Mouse (Mus musculus) limb, embryonic 14.5 days (tissue): ENCODE results near the gene Vps52. TPM values are rescaled to one million over a fixed set of nuclear protein-coding genes. Genes with fewer than 3 reads are reported as not detected.
"Not testable (repeated sequence)": the region's sequence is repeated elsewhere in the genome, so short reads cannot be mapped to it uniquely, and the experiment has no call there.

ENCODE experiments used
- ATAC-seq: fragments of 200-750 bp; cut with Nextera tagmentation; 2 replicates; pipeline ENCODE4 v1.8.0; 2017; ENCODE audit warnings: low read depth, moderate number of reproducible peaks, moderate TSS enrichment; ENCODE audit not compliant: low FRiP score
- DNase-seq: peaks from one replicate; pipeline ENCODE4 v3.0.0-alpha.2; 2015; ENCODE audit warnings: low spot score
- H3K27ac ChIP-seq: fragments of 300-500 bp; sonication (generic); replicated peaks from 2 replicates; pipeline ENCODE4 v1.5.1; 2014; ENCODE audit warnings: low read depth, mild to moderate bottlenecking, low read length, moderate library complexity, mixed read lengths
- H3K27me3 ChIP-seq: fragments of 300-500 bp; sonication (generic); 2 replicates; pipeline ENCODE4 v1.6.1; 2014; ENCODE audit warnings: low read length, mixed read lengths; ENCODE audit not compliant: control insufficient read depth, insufficient read depth
- H3K36me3 ChIP-seq: fragments of 300-500 bp; sonication (generic); 2 replicates; pipeline ENCODE4 v1.6.1; 2014; ENCODE audit warnings: mild to moderate bottlenecking, low read length, moderate library complexity, mixed read lengths; ENCODE audit not compliant: control insufficient read depth, insufficient read depth
- H3K4me1 ChIP-seq: fragments of 300-500 bp; sonication (generic); 2 replicates; pipeline ENCODE4 v1.6.1; 2014; ENCODE audit warnings: antibody characterized with exemption, low read length, mixed read lengths; ENCODE audit not compliant: control insufficient read depth, insufficient read depth
- H3K4me2 ChIP-seq: fragments of 300-500 bp; sonication (generic); replicated peaks from 2 replicates; pipeline ENCODE4 v1.6.1; 2014; ENCODE audit warnings: low read depth, mild to moderate bottlenecking, low read length, moderate library complexity; ENCODE audit not compliant: severe bottlenecking
- H3K4me3 ChIP-seq: fragments of 300-500 bp; sonication (generic); replicated peaks from 2 replicates; pipeline ENCODE4 v1.5.1; 2014; ENCODE audit warnings: low read length
- H3K9ac ChIP-seq: fragments of 300-500 bp; sonication (generic); 2 replicates; pipeline ENCODE4 v1.6.1; 2014; ENCODE audit warnings: mild to moderate bottlenecking, low read depth, low read length, moderate library complexity; ENCODE audit not compliant: severe bottlenecking
- H3K9me3 ChIP-seq: fragments of 300-500 bp; sonication (generic); 2 replicates; pipeline ENCODE4 v1.6.1; 2016; ENCODE audit warnings: low read length; ENCODE audit not compliant: control insufficient read depth
- POLR2A ChIP-seq: fragments of 200-500 bp; IDR thresholded peaks from 2 replicates; pipeline ENCODE4 v1.8.0; 2012; ENCODE audit warnings: inconsistent platforms, mild to moderate bottlenecking, moderate library complexity, borderline replicate concordance; ENCODE audit not compliant: insufficient read depth, insufficient read length; ENCODE audit errors: extremely low read depth
- WGBS: fragments of 180-500 bp; shearing (Covaris S2); extraction: QIAGEN DNeasy Blood & Tissue Kit; methylation state at CpG from one replicate; pipeline ENCODE4 v1.1.7; 2014; 5-methylcytosine and 5-hydroxymethylcytosine counted together
- polyA plus RNA-seq, 2 experiments: library from polyadenylated mRNA; depleted of rRNA in 1 of 2; stranded (reverse) in 1 of 2; unstranded in 1 of 2; fragments of >200 nt; fragmentation: Nextera tagmentation in 1 of 2; extraction: Ambion mirVana in 1 of 2; gene quantifications; 2 replicates each; pipeline versions ENCODE4 v1.2.1 to v1.2.3; 2012 to 2014

Vps52 gene
- polyA plus RNA-seq, 2 experiments, result 38.6 to 48.8 TPM

DNA sequence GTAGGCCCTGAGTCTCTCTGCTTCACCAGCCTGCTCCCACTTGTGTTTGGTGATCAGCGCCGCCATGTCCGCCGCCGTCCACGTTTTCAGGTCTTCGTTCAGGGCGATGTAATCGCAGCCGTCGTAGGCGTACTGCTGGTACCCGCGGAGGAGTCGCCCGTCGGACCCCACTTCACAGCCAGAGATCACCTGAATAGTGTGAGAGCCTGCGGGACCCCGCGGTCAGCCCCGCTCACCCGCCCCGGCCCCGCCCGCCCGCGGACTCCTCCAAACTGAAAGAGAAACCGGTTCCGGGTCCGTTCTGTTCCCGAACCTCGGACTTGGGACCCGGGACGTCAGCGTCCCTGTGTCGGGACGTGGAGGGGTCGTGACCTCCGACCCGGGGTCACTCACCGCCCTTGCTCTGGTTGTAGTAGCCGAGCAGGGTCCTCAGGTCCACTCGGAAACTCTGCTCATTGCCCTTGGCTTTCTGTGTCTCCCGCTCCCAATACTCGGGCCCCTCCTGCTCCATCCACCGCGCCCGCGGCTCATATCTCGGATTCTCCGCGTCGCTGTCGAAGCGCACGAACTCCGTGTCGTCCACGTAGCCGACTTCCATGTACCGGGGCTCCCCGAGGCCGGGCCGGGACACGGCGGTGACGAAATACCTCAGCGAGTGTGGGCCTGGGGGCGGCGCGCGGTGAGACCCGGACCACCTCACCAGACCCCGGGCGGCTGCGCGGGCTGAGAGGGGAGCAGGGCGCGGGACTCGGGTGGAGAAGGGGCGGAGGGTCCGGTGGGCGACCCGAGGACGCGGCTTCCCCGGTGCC is 43.9 kb downstream of the Vps52 start:
- peaks cover 28% of the 10 kb centered on the region for H3K27me3 ChIP-seq
- peak overlapping the region; percentile 93 for H3K4me2 ChIP-seq
- no peak for TF ChIP-seq POLR2A
- DNase-seq (no peak), ATAC-seq (0 out of 2 replicates have a peak, but pooled peaks have one; percentile 41)
- peak overlapping the region; percentile 48 for H3K9ac ChIP-seq
- no peak overlapping the region for H3K27ac ChIP-seq
- peak overlapping the region; percentile 49 for H3K4me3 ChIP-seq
- H3K4me1 ChIP-seq, result no peaks in the 10 kb centered on the region
- H3K36me3 ChIP-seq, result no peaks in the 10 kb centered on the region
- no peaks in the 10 kb centered on the region for H3K9me3 ChIP-seq
- whole genome bisulfite sequencing, result 2% methylated on average over 75 of the region's 87 CpGs

DNA sequence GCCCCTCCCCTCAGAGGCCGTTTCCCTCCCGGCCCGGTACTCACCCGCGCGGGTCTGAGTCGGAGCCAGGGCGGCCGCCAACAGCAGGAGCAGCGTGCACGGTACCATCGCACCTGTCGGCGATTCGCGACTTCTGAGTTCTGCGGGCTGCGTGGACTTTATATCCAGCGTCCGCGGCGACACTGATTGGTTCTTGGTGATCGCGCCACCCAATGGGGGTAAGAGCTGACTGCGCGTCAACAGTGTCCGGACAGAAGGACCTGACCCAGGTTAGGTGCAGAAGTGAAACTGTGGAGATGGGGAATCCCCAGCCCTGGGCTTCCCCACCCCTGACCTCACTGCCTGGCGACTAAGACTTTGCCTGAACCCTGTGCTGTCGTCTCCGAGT is 44.5 kb downstream of the Vps52 start, which contains the start of gene H2-K1:
Gene H2-K1, minus strand, starts transcription at position 198 of the 388 bp plus-strand sequence.
- DNase-seq (peak; percentile 48), ATAC-seq (peak; percentile 80; the same call in 1 of the 2 replicates)
- peaks cover 28% of the 10 kb centered on the region for H3K27me3 ChIP-seq
- no peaks in the 10 kb centered on the region for H3K9me3 ChIP-seq
- no peak for TF ChIP-seq POLR2A
- peak within 1 kb of the TSS; percentile 48 for H3K9ac ChIP-seq
- peak within 1 kb of the TSS; percentile 93 for H3K4me2 ChIP-seq
- H3K4me3 ChIP-seq, result peak within 1 kb of the TSS; percentile 49
- H3K27ac ChIP-seq, result no peak within 1 kb of the TSS
- H3K36me3 ChIP-seq, result no peaks in the 10 kb centered on the region
- under 1% methylated on average over 27 of the region's 30 CpGs for WGBS
- no peaks in the 10 kb centered on the region for H3K4me1 ChIP-seq

DNA sequence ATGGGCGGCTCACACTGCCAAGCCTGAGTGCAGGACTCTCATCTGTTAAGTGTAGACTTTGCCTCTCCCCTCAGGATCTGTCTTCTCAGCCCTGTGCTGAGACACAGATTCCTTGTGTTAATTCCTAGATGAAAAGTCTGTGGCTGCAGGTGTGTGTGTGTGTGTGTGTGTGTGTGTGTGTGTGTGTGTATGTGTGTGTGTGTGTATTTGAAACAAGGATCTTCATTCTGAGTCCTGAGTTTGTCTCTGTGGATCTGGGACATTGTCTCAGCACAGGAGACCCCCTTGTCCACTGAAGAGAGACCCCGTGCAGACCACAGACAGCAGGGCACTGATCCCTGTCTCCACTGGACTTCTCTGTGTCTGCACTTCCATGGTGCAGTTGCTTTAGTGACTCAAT is 45.2 kb downstream of the Vps52 start:
- not testable (repeated sequence) for H3K27ac ChIP-seq, H3K9me3 ChIP-seq, ATAC-seq, H3K4me1 ChIP-seq, H3K4me2 ChIP-seq, DNase-seq, H3K9ac ChIP-seq, H3K4me3 ChIP-seq, H3K36me3 ChIP-seq
- H3K27me3 ChIP-seq, result peaks cover 28% of the 10 kb centered on the region
- 41% methylated on average over 2 of the region's 2 CpGs for WGBS

GRCm38 (mm10) chr17:34003426-34003825 is 47.8 kb downstream of the Vps52 start:
- Histone ChIP-seq H3K36me3 (no peaks in the 10 kb centered on the region), H3K9me3 (no peaks in the 10 kb centered on the region), H3K27ac (no peak overlapping the region), H3K4me3 (no peak overlapping the region), H3K9ac (no peak overlapping the region), H3K4me2 (no peak overlapping the region), H3K27me3 (peaks cover 28% of the 10 kb centered on the region), H3K4me1 (no peaks in the 10 kb centered on the region)
- WGBS, result 10% methylated on average over 5 of the region's 5 CpGs
- DNase-seq, result no peak
- no peak for TF ChIP-seq POLR2A
- no peak for ATAC-seq

GRCm38 (mm10) chr17:34006570-34006969 is 51.0 kb downstream of the Vps52 start:
- no peaks in the 10 kb centered on the region for H3K9me3 ChIP-seq
- H3K9ac ChIP-seq, result no peak overlapping the region
- DNase-seq (no peak), ATAC-seq (no peak)
- H3K27me3 ChIP-seq, result peaks cover 6% of the 10 kb centered on the region; the same call in 1 of the 2 replicates
- H3K36me3 ChIP-seq, result no peaks in the 10 kb centered on the region
- H3K4me3 ChIP-seq, result no peak overlapping the region
- WGBS, result 31% methylated on average over 2 of the region's 2 CpGs
- H3K27ac ChIP-seq, result no peak overlapping the region
- H3K4me1 ChIP-seq, result no peaks in the 10 kb centered on the region
- TF ChIP-seq POLR2A, result no peak
- H3K4me2 ChIP-seq, result no peak overlapping the region
